Mouse (Mus musculus) E14TG2a.4 (cell line): ENCODE measurements around the gene Ercc2.

Experiments
- CTCF ChIP-seq: conservative IDR thresholded peaks from 2 replicates; pipeline ENCODE4 v1.5.1; 2014; ENCODE audit warnings: low read length
- NANOG ChIP-seq: IDR thresholded peaks from 2 replicates; pipeline ENCODE4 v1.6.1; 2014; ENCODE audit warnings: borderline replicate concordance, low read length, mixed read lengths
- POU5F1 ChIP-seq: IDR thresholded peaks from 2 replicates; pipeline ENCODE4 v1.6.1; 2014; ENCODE audit warnings: low read length, borderline replicate concordance

- TF ChIP-seq CTCF: no peak
- no peak for TF ChIP-seq NANOG
- TF ChIP-seq POU5F1: no peak
Measured at GRCm38 (mm10) chr7:19344237-19344847, 37.5 kb upstream of the Ercc2 start, which contains the start of gene Ercc1.
